Mouse (Mus musculus) ES-E14 (cell line): ENCODE data around the gene Ss18l1. TPM values are rescaled to one million over a fixed set of nuclear protein-coding genes. Genes with fewer than 3 reads are reported as not detected.
A peak's percentile ranks its signal among the peaks of the same experiment; 100 is the strongest.

Source experiments
- DNase-seq: peaks from one replicate; pipeline ENCODE4 v3.0.0-alpha.2; 2013; ENCODE audit warnings: low read depth, low spot score
- H3K27ac ChIP-seq: 2 replicates; pipeline ENCODE4 v1.5.1; 2012; ENCODE audit warnings: low read depth, mild to moderate bottlenecking, low read length, moderate library complexity, mixed read lengths; ENCODE audit not compliant: poor library complexity, insufficient read depth, severe bottlenecking
- H3K36me3 ChIP-seq: 2 replicates; pipeline ENCODE4 v1.6.1; 2012; ENCODE audit warnings: mild to moderate bottlenecking, low read length, moderate library complexity, mixed read lengths; ENCODE audit not compliant: control insufficient read depth, poor library complexity, insufficient read depth, severe bottlenecking
- H3K4me1 ChIP-seq, 2 experiments: fragments of 150-350 bp in 1 of 2; sonication (generic) in 1 of 2; 2 replicates each; pipeline ENCODE4 v1.6.1; 2012; ENCODE audit warnings: low read length in 2 of 2, mild to moderate bottlenecking in 1 of 2, mixed read lengths in 1 of 2; ENCODE audit not compliant: control insufficient read depth in 2 of 2, insufficient read depth in 2 of 2, poor library complexity in 1 of 2
- H3K4me3 ChIP-seq, 2 experiments: fragments of 150-350 bp in 1 of 2; sonication (generic) in 1 of 2; 2 replicates each; pipeline ENCODE4 v1.5.1; 2012; ENCODE audit warnings: low read length in 2 of 2, low read depth in 1 of 2, mild to moderate bottlenecking in 1 of 2, mixed read lengths in 1 of 2; ENCODE audit not compliant: insufficient read depth in 1 of 2, poor library complexity in 1 of 2, severe bottlenecking in 1 of 2
- H3K9ac ChIP-seq: 2 replicates; pipeline ENCODE4 v1.6.1; 2012; ENCODE audit warnings: low read depth, mild to moderate bottlenecking, low read length, mixed read lengths; ENCODE audit not compliant: poor library complexity, insufficient read depth, severe bottlenecking
- H3K9me3 ChIP-seq: fragments of 150-350 bp; sonication (generic); 2 replicates; pipeline ENCODE4 v1.6.1; 2012; ENCODE audit warnings: low read depth, mild to moderate bottlenecking, low read length; ENCODE audit not compliant: control insufficient read depth, insufficient read depth
- CHD2 ChIP-seq: IDR thresholded peaks from 2 replicates; pipeline ENCODE4 v1.6.1; 2014; ENCODE audit warnings: mild to moderate bottlenecking, low read depth, low read length, inconsistent platforms
- HCFC1 ChIP-seq: IDR thresholded peaks from 2 replicates; pipeline ENCODE4 v1.6.1; 2012; ENCODE audit warnings: low read length, inconsistent platforms, borderline replicate concordance; ENCODE audit not compliant: insufficient read depth
- MAFK ChIP-seq: IDR thresholded peaks from 2 replicates; pipeline ENCODE4 v1.6.1; 2014; ENCODE audit warnings: mild to moderate bottlenecking, low read depth, low read length, inconsistent platforms; ENCODE audit not compliant: insufficient read depth
- ZC3H11A ChIP-seq: IDR thresholded peaks from 2 replicates; pipeline ENCODE4 v1.6.1; 2012; ENCODE audit warnings: low read depth, mild to moderate bottlenecking, inconsistent platforms, low read length, borderline replicate concordance
- ZNF384 ChIP-seq: IDR thresholded peaks from 2 replicates; pipeline ENCODE4 v1.6.1; 2012; ENCODE audit warnings: low read depth, low read length, inconsistent platforms
- in situ Hi-C, 2 experiments: fragments of 600-800 bp; cut with MboI; formaldehyde crosslinking; loops; one replicate each; pipeline ENCODE4 v1.15.1; 2025; ENCODE audit warnings: low sequenced_read_pairs in 2 of 2, inconsistent platforms in 1 of 2; ENCODE audit not compliant: unreplicated experiment in 2 of 2
- total RNA-seq: library from RNA; depleted of rRNA; stranded (reverse); fragments of 300-350 nt; gene quantifications from 2 replicates; pipeline ENCODE4 v1.2.3, GENCODE M21; 2012

Ss18l1 gene
- total RNA-seq, 1 experiment, result 4.9 TPM

- TF ChIP-seq HCFC1, result no peak
- TF ChIP-seq ZNF384, result no peak
- no peak for TF ChIP-seq ZC3H11A
- no peak for TF ChIP-seq CHD2
- no peak for TF ChIP-seq MAFK
- in situ Hi-C loops, result no loop called here
- peaks cover 9% of the 10 kb centered on the region; the same call in 1 of the 2 replicates for H3K36me3 ChIP-seq
These were observed 43.8 kb downstream of the Ss18l1 start for GRCm38 (mm10) chr2:180085926-180086636.

DNA sequence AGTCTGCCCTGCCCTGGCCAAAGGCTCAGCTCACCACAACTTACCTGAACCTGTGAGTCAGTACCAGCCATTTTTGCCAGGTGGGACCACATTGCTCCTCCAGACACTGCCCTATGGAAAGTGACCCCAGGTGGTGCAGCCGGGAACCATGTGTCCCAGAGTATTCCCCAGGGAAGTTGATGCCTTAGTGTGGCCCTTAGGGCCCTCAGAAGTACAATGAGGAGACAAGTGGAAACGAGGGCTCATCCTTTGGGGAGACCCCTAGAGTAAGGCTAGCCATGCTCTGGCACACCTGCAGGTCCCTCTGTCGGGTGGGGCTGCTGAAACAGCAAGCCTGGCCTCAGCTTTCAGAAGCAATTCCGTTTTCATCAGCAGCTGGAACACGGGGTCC is 44.3 kb downstream of the Ss18l1 start:
- H3K4me1 ChIP-seq, result peaks cover 0 to 24% of the 10 kb centered on the region in 2 experiments; a peak in 2 of 4 replicates
- no peaks in the 10 kb centered on the region for H3K9me3 ChIP-seq
- peaks cover 9% of the 10 kb centered on the region; the same call in 1 of the 2 replicates for H3K36me3 ChIP-seq
- TF ChIP-seq ZC3H11A, result no peak
- no peak for TF ChIP-seq ZNF384
- no peak for TF ChIP-seq MAFK
- TF ChIP-seq CHD2, result no peak
- TF ChIP-seq HCFC1, result no peak
- no peak overlapping the region for H3K27ac ChIP-seq
- no peak overlapping the region for H3K9ac ChIP-seq
- no peak for DNase-seq
- no peak overlapping the region for H3K4me3 ChIP-seq
- in situ Hi-C loops, result no loop called here

More at GRCm38 (mm10) chr2:180085926-180086636, 43.8 kb downstream of the Ss18l1 start:
- no peak for DNase-seq
- no peak overlapping the region for H3K27ac ChIP-seq
- H3K9ac ChIP-seq, result peak overlapping the region; percentile 13; the same call in 1 of the 2 replicates
- H3K4me3 ChIP-seq, result peak overlapping the region in 1 of 2 experiments; percentile 57; a peak in 2 of 4 replicates
- no peaks in the 10 kb centered on the region for H3K9me3 ChIP-seq
- H3K4me1 ChIP-seq, result peaks cover 0 to 24% of the 10 kb centered on the region in 2 experiments; a peak in 2 of 4 replicates

GRCm38 (mm10) chr2:180087472-180087871 is 45.2 kb downstream of the Ss18l1 start:
- TF ChIP-seq MAFK, result no peak
- no peak for TF ChIP-seq ZC3H11A
- no peak for TF ChIP-seq HCFC1
- TF ChIP-seq ZNF384, result no peak
- TF ChIP-seq CHD2, result no peak
- no peak overlapping the region for H3K27ac ChIP-seq
- in situ Hi-C loops, result no loop called here
- H3K4me3 ChIP-seq, result no peak overlapping the region
- DNase-seq, result no peak
- H3K9me3 ChIP-seq, result no peaks in the 10 kb centered on the region
- H3K36me3 ChIP-seq, result peaks cover 7% of the 10 kb centered on the region; the same call in 1 of the 2 replicates
- H3K4me1 ChIP-seq, result peaks cover 0 to 24% of the 10 kb centered on the region in 2 experiments; a peak in 2 of 4 replicates
- H3K9ac ChIP-seq, result no peak overlapping the region

DNA sequence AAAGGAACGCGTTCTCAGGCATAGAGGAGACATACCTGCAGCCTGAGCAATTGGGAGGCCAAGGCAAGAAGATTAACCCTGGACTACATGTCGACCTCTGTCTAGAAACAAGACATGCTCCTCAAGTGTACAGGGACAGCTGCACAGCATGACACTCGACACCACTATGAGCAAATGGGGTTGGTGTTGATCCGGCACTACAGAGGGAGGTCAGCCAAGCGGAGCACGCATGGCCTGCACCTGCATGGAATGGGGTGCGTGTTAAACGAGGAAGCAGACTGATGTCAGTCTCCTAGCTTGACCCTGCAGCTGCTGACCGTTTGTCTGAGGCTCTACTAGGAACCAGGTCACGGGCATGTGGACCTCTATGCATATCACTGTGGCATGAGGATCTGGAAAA is 48.0 kb downstream of the Ss18l1 start:
- TF ChIP-seq MAFK, result no peak
- TF ChIP-seq ZNF384, result no peak
- TF ChIP-seq ZC3H11A, result no peak
- TF ChIP-seq CHD2, result no peak
- TF ChIP-seq HCFC1, result no peak
- no peak for DNase-seq

More for the DNA sequence above, 48.0 kb downstream of the Ss18l1 start:
- Histone ChIP-seq H3K27ac (no peak overlapping the region), H3K9ac (no peak overlapping the region), H3K4me3 (no peak overlapping the region), H3K36me3 (no peaks in the 10 kb centered on the region), H3K9me3 (no peaks in the 10 kb centered on the region), H3K4me1 (peaks cover 0 to 8% of the 10 kb centered on the region in 2 experiments; a peak in 2 of 4 replicates)
- in situ Hi-C loops, result no loop called here
